ENCODE assay signal across 16 mouse cellular contexts in the genomic region with DNA sequence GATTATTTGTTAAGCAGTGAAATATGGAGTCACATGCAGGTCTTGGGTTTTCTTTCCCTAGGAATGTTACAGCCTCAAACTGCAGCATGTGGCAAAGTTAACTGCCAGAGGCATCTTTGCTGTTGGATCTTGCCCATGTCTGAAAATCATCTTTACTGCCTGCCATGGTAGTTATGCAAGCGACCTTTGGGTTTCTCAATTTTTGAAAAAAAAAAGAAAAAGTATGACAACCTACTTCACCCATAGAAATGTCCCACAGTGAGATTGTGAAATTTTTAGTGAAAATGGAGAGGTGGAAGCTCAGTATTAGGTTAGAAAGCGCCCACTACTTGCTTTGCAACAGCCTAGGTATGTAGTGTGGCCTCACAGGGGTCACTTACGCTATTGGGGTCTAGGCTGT.
"Had no signal": no experiment of that assay in that cellular context is flagged by ENCODE, and none has a peak within 500 bp of the region (broad histone marks: within the 10 kb centered on the region; RNA-seq: fewer than 3 reads in every experiment).

No protein-coding gene starts in this region.

- H3K36me3 ChIP-seq: kidney, embryonic 15.5 days; liver, embryonic 12.5 days; liver, embryonic 15.5 days; lung, embryonic 15.5 days; midbrain, embryonic 12.5 days; midbrain, embryonic 15.5 days; neural tube, embryonic 13.5 days had no signal

- H3K9ac ChIP-seq: kidney, embryonic 15.5 days; liver, embryonic 12.5 days; liver, embryonic 15.5 days; lung, embryonic 15.5 days; midbrain, embryonic 12.5 days; midbrain, embryonic 15.5 days; neural tube, embryonic 13.5 days had no signal

- H3K27me3 ChIP-seq: kidney, embryonic 15.5 days; liver, embryonic 12.5 days; liver, embryonic 15.5 days; lung, embryonic 15.5 days; midbrain, embryonic 12.5 days; midbrain, embryonic 15.5 days; neural tube, embryonic 13.5 days had no signal

- DNase-seq: kidney, adult 8-10 months; kidney, postnatal 10 days; kidney, postnatal 4 days; lung, adult 18-20 months; lung, postnatal 10 days; lung, postnatal 36 days; thymus, adult 18-20 months; thymus, postnatal 36 days had no signal

- ATAC-seq: liver, embryonic 12.5 days; midbrain, embryonic 15.5 days had no signal

- H3K9me3 ChIP-seq: kidney, embryonic 15.5 days; liver, embryonic 12.5 days; liver, embryonic 15.5 days; lung, embryonic 15.5 days; midbrain, embryonic 12.5 days; midbrain, embryonic 15.5 days; neural tube, embryonic 13.5 days had no signal

- H3K4me3 ChIP-seq: kidney, embryonic 15.5 days; liver, embryonic 12.5 days; liver, embryonic 15.5 days; lung, embryonic 15.5 days; midbrain, embryonic 12.5 days; midbrain, embryonic 15.5 days; myocyte; neural tube, embryonic 13.5 days had no signal

- H3K4me1 ChIP-seq: liver, embryonic 12.5 days; liver, embryonic 15.5 days had no signal

- H3K27ac ChIP-seq: kidney, embryonic 15.5 days; liver, embryonic 12.5 days; liver, embryonic 15.5 days; lung, embryonic 15.5 days; midbrain, embryonic 12.5 days; midbrain, embryonic 15.5 days; neural tube, embryonic 13.5 days had no signal

- H3K4me2 ChIP-seq: kidney, embryonic 15.5 days; liver, embryonic 12.5 days; liver, embryonic 15.5 days; lung, embryonic 15.5 days; midbrain, embryonic 12.5 days; midbrain, embryonic 15.5 days; neural tube, embryonic 13.5 days had no signal
